Comparison of ENCODE assay signal across 24 mouse cellular contexts in genomic region chr10:69134356-69134755, GRCm38 (mm10). TPM values are rescaled to one million over a fixed set of nuclear protein-coding genes. Genes with fewer than 3 reads are reported as not detected.
A peak's percentile ranks its signal among the peaks of the same experiment; 100 is the strongest.
DNase-seq lines count a peak whose midpoint lies in the region; ATAC-seq and TF ChIP-seq lines count a peak whose summit lies in the region.
"Had no signal": no experiment of that assay in that cellular context is flagged by ENCODE, and none has a peak within 500 bp of the region (broad histone marks: within the 10 kb centered on the region; RNA-seq: fewer than 3 reads in every experiment).

No protein-coding gene starts in this region.

- H3K4me3 ChIP-seq in C2C12 (ENCODE audit: insufficient read depth, poor library complexity, severe bottlenecking) (no peak overlapping the region), myocyte (no peak overlapping the region)
- H3K4me3 ChIP-seq in stomach, postnatal 0 days (ENCODE audit: low read depth, low read length): no peak overlapping the region
- H3K4me3 ChIP-seq: embryonic facial prominence, embryonic 13.5 days; embryonic facial prominence, embryonic 15.5 days; erythroblast, embryonic 14.5 days; forebrain, embryonic 10.5 days; forebrain, embryonic 12.5 days had no signal

- no peak overlapping the region for H3K4me2 ChIP-seq in myocyte (ENCODE audit: low read depth)
- H3K4me2 ChIP-seq in stomach, postnatal 0 days (replicated peaks; ENCODE audit: low read depth): no peak overlapping the region
- H3K4me2 ChIP-seq: embryonic facial prominence, embryonic 13.5 days; embryonic facial prominence, embryonic 15.5 days; forebrain, embryonic 12.5 days had no signal

- TF ChIP-seq POLR2A in myocyte (IDR thresholded peaks at IDR 0.05; ENCODE audit: insufficient read length, low read depth): no peak

- no peak overlapping the region for H3K9ac ChIP-seq in stomach, postnatal 0 days (ENCODE audit: low read length)
- H3K9ac ChIP-seq: embryonic facial prominence, embryonic 13.5 days; embryonic facial prominence, embryonic 15.5 days; forebrain, embryonic 12.5 days had no signal

- no peak for ATAC-seq in stomach, postnatal 0 days (ENCODE audit: low FRiP score, low TSS enrichment)
- ATAC-seq: activated CD4-positive, CD25-positive, alpha-beta regulatory T cell, adult 4 months; forebrain, embryonic 14.5 days; forebrain, embryonic 16.5 days; Patski had no signal

- H3K9me3 ChIP-seq in stomach, postnatal 0 days (ENCODE audit: control insufficient read depth, low read length): no peaks in the 10 kb centered on the region
- H3K9me3 ChIP-seq: embryonic facial prominence, embryonic 13.5 days; embryonic facial prominence, embryonic 15.5 days; forebrain, embryonic 10.5 days; forebrain, embryonic 12.5 days had no signal

- no peak for TF ChIP-seq CTCF in C2C12 (IDR thresholded peaks at IDR 0.05; ENCODE audit: control insufficient read depth, insufficient read depth, insufficient read length)
- TF ChIP-seq CTCF in stomach, postnatal 0 days (IDR thresholded peaks at IDR 0.05; ENCODE audit: low read depth): no peak

- no peak overlapping the region for H3K27ac ChIP-seq in stomach, postnatal 0 days (replicated peaks)
- H3K27ac ChIP-seq: embryonic facial prominence, embryonic 13.5 days; embryonic facial prominence, embryonic 15.5 days; forebrain, embryonic 10.5 days; forebrain, embryonic 12.5 days had no signal

- no peaks in the 10 kb centered on the region for H3K4me1 ChIP-seq in stomach, postnatal 0 days (replicated peaks; ENCODE audit: control insufficient read depth, insufficient read depth)
- H3K4me1 ChIP-seq: embryonic facial prominence, embryonic 13.5 days; embryonic facial prominence, embryonic 15.5 days had no signal

- no peak for TF ChIP-seq EP300 in stomach, postnatal 0 days (optimal IDR thresholded peaks at IDR 0.05)

- H3K79me2 ChIP-seq in C2C12 (ENCODE audit: control insufficient read depth, insufficient read depth) (no peaks in the 10 kb centered on the region), myocyte (ENCODE audit: control insufficient read depth, insufficient read depth) (no peaks in the 10 kb centered on the region)

- H3K36me3 ChIP-seq in C2C12 (ENCODE audit: control insufficient read depth, insufficient read depth) (no peaks in the 10 kb centered on the region), myocyte (ENCODE audit: control insufficient read depth, insufficient read depth) (no peaks in the 10 kb centered on the region)
- H3K36me3 ChIP-seq in stomach, postnatal 0 days (ENCODE audit: control insufficient read depth, insufficient read depth, low read length): no peaks in the 10 kb centered on the region
- H3K36me3 ChIP-seq: embryonic facial prominence, embryonic 13.5 days; embryonic facial prominence, embryonic 15.5 days; forebrain, embryonic 10.5 days; forebrain, embryonic 12.5 days had no signal

- H3ac ChIP-seq in C2C12 (ENCODE audit: control insufficient read depth, insufficient read length, low read depth): no peak overlapping the region
- H3ac ChIP-seq in myocyte (ENCODE audit: control insufficient read depth, insufficient read length): no peak overlapping the region

- no peaks in the 10 kb centered on the region for H3K79me3 ChIP-seq in C2C12 (ENCODE audit: low read depth)

- peak; percentile 52 for DNase-seq in 3T3-L1 (ENCODE audit: low read depth, low spot score)
- DNase-seq in right cerebral cortex, postnatal 10 days (ENCODE audit: low spot score in 2 of 2): no peak
- no peak for DNase-seq in stomach, postnatal 0 days (ENCODE audit: low spot score)
- DNase-seq: adrenal gland, adult 8-10 months; adrenal gland, postnatal 14 days; adrenal gland, postnatal 36 days; B cell, adult 2 months; cerebellum, adult 18-20 months; cerebellum, adult 8-10 months; cerebellum, adult 9-11 months; cerebellum, postnatal 14 days; cerebellum, postnatal 36 days; embryo, embryonic 11 days had no signal

- H3K27me3 ChIP-seq in C2C12 (ENCODE audit: control insufficient read depth, insufficient read depth, insufficient read length) (no peaks in the 10 kb centered on the region), myocyte (ENCODE audit: control insufficient read depth, insufficient read depth, insufficient read length) (no peaks in the 10 kb centered on the region)
- H3K27me3 ChIP-seq in stomach, postnatal 0 days (ENCODE audit: control insufficient read depth, insufficient read depth, low read length): no peaks in the 10 kb centered on the region
- H3K27me3 ChIP-seq: embryonic facial prominence, embryonic 13.5 days; embryonic facial prominence, embryonic 15.5 days; forebrain, embryonic 12.5 days; Patski had no signal

TF ChIP-seq in C2C12, 6 proteins besides CTCF, POLR2A, EP300 and RAD21:
- no peak for TF ChIP-seq MYOG (IDR thresholded peaks at IDR 0.05; ENCODE audit: control insufficient read depth, extremely low read depth, insufficient read length)
- peak; percentile 74 for TF ChIP-seq CEBPB (IDR thresholded peaks at IDR 0.05; ENCODE audit: low read depth)

TF ChIP-seq in myocyte, 11 proteins besides CTCF, POLR2A, EP300 and RAD21:
- TF ChIP-seq CEBPB (IDR thresholded peaks at IDR 0.05; ENCODE audit: insufficient read depth, poor library complexity, severe bottlenecking) (peak; percentile 17; the same call in 1 of the 2 replicates), TCF12 (IDR thresholded peaks at IDR 0.05; ENCODE audit: insufficient read depth, poor library complexity, severe bottlenecking) (no peak)

RNA-seq across cellular contexts. Expression of gene Rhobtb1, which starts 16.9 kb away (rescaled TPM):
- polyA plus RNA-seq in C2C12 (2012; fragmentation: generic; extraction: Trizol) (3.8 TPM), myocyte (2012; fragmentation: generic; extraction: Trizol) (7.5 TPM)
- 27.1 and 34.4 TPM in 2 replicates for polyA plus RNA-seq in stomach, postnatal 0 days (2015; fragmentation: Nextera tagmentation; extraction: Ambion mirVana)
- polyA plus RNA-seq: activated CD4-positive, CD25-positive, alpha-beta regulatory T cell, adult 4 months had no signal
